Mouse (Mus musculus) kidney, postnatal 0 days (tissue): ENCODE results near the gene Dkc1. TPM values are rescaled to one million over a fixed set of nuclear protein-coding genes. Genes with fewer than 3 reads are reported as not detected.

Source experiments
- ATAC-seq: fragments of 200-750 bp; cut with Nextera tagmentation; replicated peaks from 2 replicates; pipeline ENCODE4 v1.8.0; 2017; ENCODE audit warnings: low read depth, moderate number of reproducible peaks, moderate TSS enrichment, moderate library complexity; ENCODE audit not compliant: low FRiP score
- DNase-seq: peaks from one replicate; pipeline ENCODE4 v3.0.0-alpha.2; 2016; ENCODE audit warnings: low spot score
- H3K27ac ChIP-seq: fragments of 300-500 bp; sonication (generic); 2 replicates; pipeline ENCODE4 v1.5.1; 2014; ENCODE audit warnings: mild to moderate bottlenecking
- H3K27me3 ChIP-seq: fragments of 300-500 bp; sonication (generic); 2 replicates; pipeline ENCODE4 v1.6.1; 2014; ENCODE audit warnings: low read length, mixed read lengths; ENCODE audit not compliant: insufficient read depth
- H3K36me3 ChIP-seq: fragments of 300-500 bp; sonication (generic); 2 replicates; pipeline ENCODE4 v1.6.1; 2014; ENCODE audit warnings: low read length, mixed read lengths; ENCODE audit not compliant: insufficient read depth
- H3K4me1 ChIP-seq: fragments of 300-500 bp; sonication (generic); replicated peaks from 2 replicates; pipeline ENCODE4 v1.6.1; 2014; ENCODE audit warnings: antibody characterized with exemption, low read length, mixed read lengths; ENCODE audit not compliant: insufficient read depth
- H3K4me2 ChIP-seq: fragments of 300-500 bp; sonication (generic); 2 replicates; pipeline ENCODE4 v1.6.1; 2014; ENCODE audit warnings: mild to moderate bottlenecking, low read length, moderate library complexity, mixed read lengths
- H3K4me3 ChIP-seq: fragments of 300-500 bp; sonication (generic); replicated peaks from 2 replicates; pipeline ENCODE4 v1.5.1; 2014; ENCODE audit warnings: low read depth, low read length
- H3K9ac ChIP-seq: fragments of 300-500 bp; sonication (generic); 2 replicates; pipeline ENCODE4 v1.6.1; 2014; ENCODE audit warnings: low read depth, low read length
- H3K9me3 ChIP-seq: fragments of 300-500 bp; sonication (generic); replicated peaks from 2 replicates; pipeline ENCODE4 v1.6.1; 2016; ENCODE audit warnings: low read length, inconsistent platforms, mixed read lengths
- CTCF ChIP-seq: IDR thresholded peaks from 2 replicates; pipeline ENCODE4 v1.5.1; 2016; ENCODE audit warnings: antibody characterized with exemption, low read depth, mild to moderate bottlenecking, moderate library complexity
- WGBS: fragments of 180-500 bp; shearing (Covaris S2); extraction: QIAGEN DNeasy Blood & Tissue Kit; methylation state at CpG from one replicate; pipeline ENCODE4 v1.1.7; 2014; 5-methylcytosine and 5-hydroxymethylcytosine counted together
- polyA plus RNA-seq: library from polyadenylated mRNA; unstranded; fragments of >200 nt; fragmentation: Nextera tagmentation; extraction: Ambion mirVana; gene quantifications from 2 replicates; pipeline ENCODE4 v1.2.1, GENCODE M21; 2015

Gene Dkc1
- polyA plus RNA-seq, 1 experiment from 2014 or later = 64.3 TPM

DNA sequence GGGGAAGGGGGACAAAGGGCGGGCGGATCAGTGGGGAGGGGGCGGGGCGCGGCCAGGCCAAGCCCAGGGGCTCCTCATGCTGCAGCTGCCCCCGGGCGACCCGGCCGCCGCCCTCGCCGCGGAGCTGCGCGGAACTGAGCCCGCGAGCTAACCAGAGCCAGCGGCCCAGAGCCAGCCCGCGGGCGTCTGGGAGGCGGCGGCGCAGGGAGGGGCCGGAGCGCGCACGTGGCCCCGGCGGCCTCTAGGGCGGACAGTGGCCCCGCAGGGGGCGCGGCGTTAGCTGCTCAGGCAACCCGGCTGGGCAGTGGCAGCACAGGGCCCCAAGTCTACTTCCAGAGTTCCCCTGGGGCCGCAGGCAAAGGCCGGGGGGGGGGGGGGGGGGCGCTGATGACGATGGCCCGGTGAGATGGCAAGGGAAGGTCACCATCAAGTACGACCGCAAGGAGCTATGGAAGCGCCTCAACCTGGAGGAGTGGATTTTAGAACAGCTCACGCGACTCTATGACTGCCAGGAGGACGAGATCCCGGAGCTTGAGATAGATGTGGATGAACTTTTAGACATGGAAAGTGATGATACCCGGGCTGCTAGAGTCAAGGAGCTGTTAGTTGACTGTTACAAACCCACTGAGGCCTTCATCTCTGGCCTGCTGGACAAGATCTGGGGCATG lies 60.1 kb downstream of the Dkc1 start:
- DNase-seq = peak; percentile 8
- 34% methylated on average over 29 of the region's 49 CpGs for WGBS
- no peak overlapping the region for H3K27ac ChIP-seq
- H3K27me3 ChIP-seq = no peaks in the 10 kb centered on the region
- peak overlapping the region; percentile 59 for H3K4me2 ChIP-seq
- ATAC-seq = peak; percentile 92
- no peaks in the 10 kb centered on the region for H3K36me3 ChIP-seq
- peak overlapping the region; percentile 55; the same call in 1 of the 2 replicates for H3K9ac ChIP-seq
- no peak for TF ChIP-seq CTCF
- peak overlapping the region; percentile 33 for H3K4me3 ChIP-seq
- no peaks in the 10 kb centered on the region for H3K9me3 ChIP-seq
- H3K4me1 ChIP-seq = no peaks in the 10 kb centered on the region

Other genes with a start within 250 kb of the Dkc1 start
- 1.1 and 1.4 TPM in 2 replicates for gene Gab3, start 10.4 kb upstream of the Dkc1 start, polyA plus RNA-seq
- 45.8 and 50.4 TPM in 2 replicates for gene Mpp1, start 35.2 kb downstream of the Dkc1 start, polyA plus RNA-seq
- gene Smim9, start 67.9 kb downstream of the Dkc1 start, polyA plus RNA-seq = 0.21 TPM in 1 of 2 replicates, not detected in the other